Mouse (Mus musculus) heart, adult 2 months (tissue): ENCODE results near the gene Dnajb4.

Experiments used
- CTCF ChIP-seq: fragments of 200-600 bp; IDR thresholded peaks from 2 replicates; pipeline ENCODE4 v1.8.1; 2022; ENCODE audit warnings: antibody characterized with exemption, mild to moderate bottlenecking, moderate library complexity
- EP300 ChIP-seq: fragments of 200-500 bp; IDR thresholded peaks from 2 replicates; pipeline ENCODE4 v1.6.1; 2011; ENCODE audit warnings: low read depth, low read length, control low read depth; ENCODE audit not compliant: insufficient read depth
- POLR2A ChIP-seq: fragments of 200-500 bp; IDR thresholded peaks from 2 replicates; pipeline ENCODE4 v1.6.1; 2011; ENCODE audit warnings: mild to moderate bottlenecking, low read depth, low read length, control low read depth; ENCODE audit not compliant: insufficient read depth

DNA sequence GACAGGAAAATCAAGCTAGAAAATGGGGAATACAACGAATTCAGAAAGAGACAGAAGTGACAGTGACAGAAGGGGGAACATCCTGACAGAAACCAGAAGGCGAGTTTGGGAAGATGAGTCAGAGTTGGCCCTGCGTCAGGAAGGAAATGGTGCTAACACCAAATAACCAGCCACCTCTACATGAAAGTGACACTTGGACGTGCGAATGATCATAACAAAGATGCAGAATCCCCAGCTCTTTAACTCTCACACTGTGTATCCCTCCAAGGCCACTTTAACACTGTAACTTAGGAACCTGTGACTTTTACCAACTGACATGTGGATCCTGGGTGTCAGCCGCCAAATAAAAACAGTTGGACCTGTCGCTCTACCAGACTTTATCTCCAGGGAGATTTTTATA lies 60.7 kb downstream of the Dnajb4 start:
- TF ChIP-seq EP300 (no peak), POLR2A (no peak), CTCF (no peak)
